Mouse (Mus musculus) hindbrain, embryonic 13.5 days (tissue): ENCODE results near the gene A930033H14Rik. TPM values are rescaled to one million over a fixed set of nuclear protein-coding genes. Genes with fewer than 3 reads are reported as not detected.

Experiments
- polyA plus RNA-seq: library from polyadenylated mRNA; unstranded; fragments of >200 nt; fragmentation: Nextera tagmentation; extraction: Ambion mirVana; gene quantifications from 2 replicates; pipeline ENCODE4 v1.2.1, GENCODE M21; 2015

A930033H14Rik gene
- polyA plus RNA-seq, 1 experiment from 2014 or later = 1.4 TPM

Other genes starting within 250 kb of the A930033H14Rik start
- 17.4 and 20.6 TPM in 2 replicates for gene Rhobtb1, start 61.7 kb downstream of the A930033H14Rik start, polyA plus RNA-seq
- 99.4 and 113 TPM in 2 replicates for gene Cdk1, start 139.8 kb upstream of the A930033H14Rik start, polyA plus RNA-seq
- gene Ank3, start 185.7 kb upstream of the A930033H14Rik start, polyA plus RNA-seq = 114 TPM in 2 replicates